Mouse (Mus musculus) heart, embryonic 14.5 days (tissue): ENCODE measurements around the gene Lime1. TPM values are rescaled to one million over a fixed set of nuclear protein-coding genes. Genes with fewer than 3 reads are reported as not detected.

Experiments
- ATAC-seq: fragments of 200-750 bp; cut with Nextera tagmentation; 2 replicates; pipeline ENCODE4 v1.8.0; 2017; ENCODE audit warnings: low read depth, moderate TSS enrichment; ENCODE audit not compliant: insufficient number of reproducible peaks, insufficient read depth, low FRiP score
- H3K27ac ChIP-seq, 2 experiments: fragments of 200-500 bp in 1 of 2; fragments of 300-500 bp in 1 of 2; sonication (generic) in 1 of 2; replicated peaks in 1 of 2; 2 replicates each; pipeline ENCODE4 v1.5.1; 2012 to 2014; ENCODE audit warnings: low read depth in 2 of 2, low read length in 2 of 2, control low read depth in 1 of 2, mild to moderate bottlenecking in 1 of 2, mixed read lengths in 1 of 2; ENCODE audit not compliant: control insufficient read depth in 1 of 2, insufficient read depth in 1 of 2
- H3K27me3 ChIP-seq: fragments of 300-500 bp; sonication (generic); 2 replicates; pipeline ENCODE4 v1.6.1; 2014; ENCODE audit warnings: mild to moderate bottlenecking, low read length, control low read depth; ENCODE audit not compliant: control insufficient read depth, insufficient read depth
- H3K36me3 ChIP-seq: fragments of 300-500 bp; sonication (generic); 2 replicates; pipeline ENCODE4 v1.6.1; 2014; ENCODE audit warnings: mild to moderate bottlenecking, control low read depth, low read length, mixed read lengths; ENCODE audit not compliant: control insufficient read depth, insufficient read depth
- H3K4me1 ChIP-seq, 2 experiments: fragments of 200-500 bp in 1 of 2; fragments of 300-500 bp in 1 of 2; sonication (generic) in 1 of 2; 2 replicates each; pipeline ENCODE4 v1.6.1; 2012 to 2014; ENCODE audit warnings: low read length in 2 of 2, control low read depth in 1 of 2, mixed read lengths in 1 of 2; ENCODE audit not compliant: control insufficient read depth in 2 of 2, insufficient read depth in 2 of 2
- H3K4me2 ChIP-seq: fragments of 300-500 bp; sonication (generic); 2 replicates; pipeline ENCODE4 v1.6.1; 2014; ENCODE audit warnings: mild to moderate bottlenecking, low read length
- H3K4me3 ChIP-seq, 2 experiments: fragments of 200-500 bp in 1 of 2; fragments of 300-500 bp in 1 of 2; sonication (generic) in 1 of 2; 2 replicates each; pipeline ENCODE4 v1.5.1; 2012 to 2014; ENCODE audit warnings: low read length in 2 of 2, mild to moderate bottlenecking in 2 of 2, control low read depth in 1 of 2, low read depth in 1 of 2, moderate library complexity in 1 of 2; ENCODE audit not compliant: control insufficient read depth in 1 of 2, insufficient read depth in 1 of 2
- H3K9ac ChIP-seq: fragments of 300-500 bp; sonication (generic); 2 replicates; pipeline ENCODE4 v1.6.1; 2014; ENCODE audit warnings: mild to moderate bottlenecking, low read length
- H3K9me3 ChIP-seq: fragments of 300-500 bp; sonication (generic); 2 replicates; pipeline ENCODE4 v1.6.1; 2016; ENCODE audit warnings: low read length, control low read depth; ENCODE audit not compliant: control insufficient read depth
- WGBS: fragments of 180-500 bp; shearing (Covaris S2); extraction: QIAGEN DNeasy Blood & Tissue Kit; methylation state at CpG from one replicate; pipeline ENCODE4 v1.1.7; 2014; 5-methylcytosine and 5-hydroxymethylcytosine counted together
- polyA plus RNA-seq: library from polyadenylated mRNA; unstranded; fragments of >200 nt; fragmentation: Nextera tagmentation; extraction: Ambion mirVana; gene quantifications from 2 replicates; pipeline ENCODE4 v1.2.1, GENCODE M21; 2014

Gene Lime1
- 13.6 and 13.7 TPM in 2 replicates for polyA plus RNA-seq

GRCm38 (mm10) chr2:181379778-181380177, at the start of gene Lime1:
Gene Lime1 (plus strand): TSS chr2:181380078.
- Histone ChIP-seq H3K36me3 (peaks cover 67% of the 10 kb centered on the region), H3K27me3 (no peaks in the 10 kb centered on the region), H3K27ac (no peak within 1 kb of the TSS), H3K4me2 (no peak within 1 kb of the TSS), H3K9me3 (no peaks in the 10 kb centered on the region), H3K4me1 (no peaks in the 10 kb centered on the region), H3K9ac (no peak within 1 kb of the TSS), H3K4me3 (no peak within 1 kb of the TSS)
- ATAC-seq, result no peak
- 89% methylated on average over 12 of the region's 12 CpGs for WGBS

DNA sequence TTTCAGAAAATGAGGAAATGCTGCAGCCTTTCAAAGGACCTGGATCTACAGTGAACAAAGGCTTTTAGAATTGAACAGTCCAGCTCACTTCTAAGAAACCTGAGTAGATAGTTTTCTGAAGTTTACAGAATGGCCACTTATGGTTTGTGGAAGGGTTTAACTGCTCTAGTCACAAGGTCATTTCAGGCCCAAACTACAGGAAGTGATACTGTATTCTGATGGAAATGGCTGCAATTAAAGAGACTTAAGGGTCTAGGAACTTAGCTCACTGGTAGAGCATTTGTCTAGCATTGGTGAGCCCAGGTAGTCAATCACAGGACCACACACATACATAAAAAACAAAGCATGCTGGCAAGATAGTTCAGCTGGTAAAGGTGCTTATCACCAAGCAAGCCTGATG, 47.3 kb upstream of the Lime1 start:
- Histone ChIP-seq H3K27me3 (no peaks in the 10 kb centered on the region), H3K27ac (no peak overlapping the region), H3K9me3 (no peaks in the 10 kb centered on the region), H3K36me3 (peaks cover 91% of the 10 kb centered on the region), H3K4me1 (0 out of 4 replicates have a peak, but pooled peaks cover 0 to 3% of the 10 kb centered on the region in 2 experiments), H3K9ac (no peak overlapping the region), H3K4me3 (no peak overlapping the region), H3K4me2 (no peak overlapping the region)
- ATAC-seq, result no peak

GRCm38 (mm10) chr2:181334023-181334422, 45.9 kb upstream of the Lime1 start:
- Histone ChIP-seq H3K9ac (no peak overlapping the region), H3K36me3 (peaks cover 89% of the 10 kb centered on the region), H3K27me3 (no peaks in the 10 kb centered on the region), H3K4me3 (no peak overlapping the region), H3K9me3 (no peaks in the 10 kb centered on the region), H3K4me1 (0 out of 4 replicates have a peak, but pooled peaks cover 0 to 3% of the 10 kb centered on the region in 2 experiments), H3K4me2 (no peak overlapping the region), H3K27ac (no peak overlapping the region)
- 59% methylated on average over 3 of the region's 3 CpGs for WGBS
- ATAC-seq, result no peak

GRCm38 (mm10) chr2:181340426-181340825, 39.5 kb upstream of the Lime1 start:
- no peak overlapping the region for H3K9ac ChIP-seq
- no peak overlapping the region for H3K4me3 ChIP-seq
- H3K4me1 ChIP-seq, result peaks cover 11 to 17% of the 10 kb centered on the region in 2 experiments; a peak in 3 of 4 replicates
- no peaks in the 10 kb centered on the region for H3K27me3 ChIP-seq
- peaks cover 72% of the 10 kb centered on the region for H3K36me3 ChIP-seq
- H3K9me3 ChIP-seq, result no peaks in the 10 kb centered on the region
- WGBS, result 85% methylated on average over 4 of the region's 4 CpGs
- H3K27ac ChIP-seq, result no peak overlapping the region
- ATAC-seq, result no peak
- no peak overlapping the region for H3K4me2 ChIP-seq

DNA sequence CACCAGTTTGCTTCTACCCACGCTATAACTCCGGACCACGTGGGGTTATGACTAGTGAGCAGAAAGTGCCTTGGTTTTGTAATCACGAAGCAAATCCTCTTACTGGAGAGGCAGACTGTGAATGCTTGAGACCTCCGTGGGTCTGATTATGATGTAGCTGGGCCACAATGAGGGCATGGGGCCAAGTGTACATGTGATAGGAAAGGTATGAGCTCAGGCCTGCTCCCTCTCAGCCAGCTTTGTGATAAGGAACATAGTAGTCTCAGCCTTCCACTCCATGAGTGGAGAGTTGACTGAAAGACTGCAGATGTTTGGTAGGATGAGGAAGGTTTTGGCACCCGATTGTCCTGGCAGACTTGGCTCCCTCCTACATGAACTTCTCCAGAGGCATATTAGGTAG, 37.1 kb upstream of the Lime1 start:
- peak; percentile 82 for ATAC-seq
- no peaks in the 10 kb centered on the region for H3K9me3 ChIP-seq
- no peaks in the 10 kb centered on the region for H3K27me3 ChIP-seq
- H3K27ac ChIP-seq, result peak overlapping the region; percentile 52 to 82
- peaks cover 72% of the 10 kb centered on the region for H3K36me3 ChIP-seq
- H3K4me2 ChIP-seq, result 0 out of 2 replicates have a peak overlapping the region, but pooled peaks have one; percentile 9
- WGBS, result 35% methylated on average over 6 of the region's 6 CpGs
- H3K4me1 ChIP-seq, result peaks cover 11 to 17% of the 10 kb centered on the region in 2 experiments; a peak in 3 of 4 replicates
- no peak overlapping the region for H3K4me3 ChIP-seq
- no peak overlapping the region for H3K9ac ChIP-seq

GRCm38 (mm10) chr2:181356780-181357179, 23.1 kb upstream of the Lime1 start:
- Histone ChIP-seq H3K27ac (no peak overlapping the region), H3K4me1 (no peaks in the 10 kb centered on the region), H3K4me3 (no peak overlapping the region), H3K27me3 (no peaks in the 10 kb centered on the region), H3K9ac (no peak overlapping the region), H3K4me2 (no peak overlapping the region), H3K36me3 (peaks cover 99% of the 10 kb centered on the region), H3K9me3 (no peaks in the 10 kb centered on the region)
- WGBS, result 68% methylated on average over 3 of the region's 3 CpGs
- ATAC-seq, result no peak

DNA sequence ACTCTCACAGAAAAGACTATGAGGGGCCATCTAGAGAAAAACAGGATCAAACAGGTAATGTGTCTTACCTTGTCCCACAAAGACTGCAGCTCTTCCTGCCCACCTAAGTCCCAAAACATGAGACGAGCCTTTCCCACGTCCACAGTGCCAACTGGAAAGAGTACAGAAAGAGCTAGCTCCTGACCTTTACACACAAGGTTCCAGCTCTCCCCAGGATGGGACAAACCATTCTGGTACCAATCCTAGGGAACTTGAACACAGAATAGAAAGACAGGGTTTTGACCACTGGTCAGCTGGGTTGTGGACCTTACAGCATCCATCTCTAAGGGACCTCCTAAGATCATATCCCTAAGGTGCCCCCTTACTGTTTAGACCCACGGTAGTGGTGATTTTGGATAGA, 15.9 kb upstream of the Lime1 start:
- peaks cover 60% of the 10 kb centered on the region for H3K36me3 ChIP-seq
- peak overlapping the region; percentile 93 for H3K9ac ChIP-seq

GRCm38 (mm10) chr2:181364487-181364859, 15.4 kb upstream of the Lime1 start:
- Histone ChIP-seq H3K4me1 (peaks cover 3 to 31% of the 10 kb centered on the region in 2 experiments), H3K36me3 (peaks cover 59% of the 10 kb centered on the region), H3K4me2 (peak overlapping the region; percentile 97), H3K9ac (peak overlapping the region; percentile 93), H3K27ac (peak overlapping the region; percentile 64 to 90; a peak in 2 of 4 replicates), H3K27me3 (no peaks in the 10 kb centered on the region), H3K9me3 (no peaks in the 10 kb centered on the region), H3K4me3 (peak overlapping the region; percentile 73 to 93)
- 9% methylated on average over 14 of the region's 14 CpGs for WGBS
- no peak for ATAC-seq

More for the DNA sequence above, 15.9 kb upstream of the Lime1 start:
- Histone ChIP-seq H3K4me2 (peak overlapping the region; percentile 97), H3K4me3 (peak overlapping the region in 1 of 2 experiments; percentile 93; a peak in 1 of 4 replicates), H3K4me1 (peaks cover 3 to 31% of the 10 kb centered on the region in 2 experiments), H3K27ac (no peak overlapping the region), H3K9me3 (no peaks in the 10 kb centered on the region), H3K27me3 (no peaks in the 10 kb centered on the region)
- no peak for ATAC-seq
- WGBS, result 78% methylated on average over 3 of the region's 3 CpGs
